Mouse (Mus musculus) myocyte (in vitro differentiated cells): ENCODE data around the gene Lag3. TPM values are rescaled to one million over a fixed set of nuclear protein-coding genes. Genes with fewer than 3 reads are reported as not detected.

Experiments
- H3K27me3 ChIP-seq: one replicate; pipeline ENCODE4 v1.6.1; 2011; ENCODE audit not compliant: control insufficient read depth, insufficient read depth, insufficient read length
- H3K36me3 ChIP-seq: one replicate; pipeline ENCODE4 v1.6.1; 2011; ENCODE audit not compliant: control insufficient read depth, insufficient read depth
- H3K4me2 ChIP-seq: one replicate; pipeline ENCODE4 v1.6.1; 2011; ENCODE audit warnings: low read depth, control low read depth
- H3K4me3 ChIP-seq: one replicate; pipeline ENCODE4 v1.5.1; 2011; ENCODE audit warnings: mild to moderate bottlenecking, control low read depth, moderate library complexity
- H3K79me2 ChIP-seq: one replicate; pipeline ENCODE4 v1.6.1; 2011; ENCODE audit not compliant: control insufficient read depth, insufficient read depth
- H3ac ChIP-seq: one replicate; pipeline ENCODE4 v1.6.1; 2011; ENCODE audit not compliant: control insufficient read depth, insufficient read length
- CEBPB ChIP-seq: IDR thresholded peaks from 2 replicates; pipeline ENCODE4 v1.6.1; 2011; ENCODE audit warnings: mild to moderate bottlenecking, moderate library complexity; ENCODE audit not compliant: poor library complexity, insufficient read depth, severe bottlenecking
- E2F4 ChIP-seq: IDR thresholded peaks from one replicate; pipeline ENCODE4 v1.6.1; 2011; ENCODE audit warnings: mild to moderate bottlenecking, control low read depth, moderate library complexity; ENCODE audit not compliant: insufficient read depth
- MAX ChIP-seq: IDR thresholded peaks from one replicate; pipeline ENCODE4 v1.6.1; 2011; ENCODE audit warnings: low read depth, mild to moderate bottlenecking, control low read depth
- MYOD1 ChIP-seq, 3 experiments: IDR thresholded peaks; one replicate each; pipeline ENCODE4 v1.6.1; 2011; ENCODE audit warnings: control low read depth in 2 of 3, low read depth in 2 of 3, mild to moderate bottlenecking in 2 of 3, moderate library complexity in 1 of 3; ENCODE audit not compliant: insufficient read length in 2 of 3, control insufficient read depth in 1 of 3
- MYOG ChIP-seq, 3 experiments: IDR thresholded peaks; one replicate each; pipeline ENCODE4 v1.6.1; 2011; ENCODE audit warnings: control low read depth in 2 of 3, low read depth in 2 of 3, mild to moderate bottlenecking in 2 of 3; ENCODE audit not compliant: insufficient read length in 2 of 3, control insufficient read depth in 1 of 3, insufficient read depth in 1 of 3
- POLR2A ChIP-seq: IDR thresholded peaks from one replicate; pipeline ENCODE4 v1.6.1; 2011; ENCODE audit warnings: low read depth, mild to moderate bottlenecking, control low read depth, moderate library complexity; ENCODE audit not compliant: insufficient read length
- POLR2AphosphoS2 ChIP-seq: IDR thresholded peaks from one replicate; pipeline ENCODE4 v1.6.1; 2011; ENCODE audit warnings: low read depth, control low read depth; ENCODE audit not compliant: insufficient read length
- REST ChIP-seq: IDR thresholded peaks from one replicate; pipeline ENCODE4 v1.6.1; 2011; ENCODE audit warnings: mild to moderate bottlenecking, control low read depth, moderate library complexity; ENCODE audit not compliant: insufficient read depth, insufficient read length
- SRF ChIP-seq: IDR thresholded peaks from one replicate; pipeline ENCODE4 v1.6.1; 2011; ENCODE audit warnings: low read depth; ENCODE audit not compliant: control insufficient read depth, insufficient read length
- TCF12 ChIP-seq: IDR thresholded peaks from one replicate; pipeline ENCODE4 v1.6.1; 2011; ENCODE audit warnings: mild to moderate bottlenecking, control low read depth; ENCODE audit not compliant: poor library complexity, insufficient read depth, severe bottlenecking
- TCF3 ChIP-seq: IDR thresholded peaks from one replicate; pipeline ENCODE4 v1.6.1; 2011; ENCODE audit warnings: low read depth, control low read depth; ENCODE audit not compliant: insufficient read length
- USF1 ChIP-seq: IDR thresholded peaks from one replicate; pipeline ENCODE4 v1.6.1; 2011; ENCODE audit warnings: low read depth, mild to moderate bottlenecking, control low read depth, moderate library complexity
- polyA plus RNA-seq: library from polyadenylated mRNA; unstranded; fragments of >200 nt; fragmentation: generic; extraction: Trizol; gene quantifications from one replicate; pipeline ENCODE4 v1.2.1, GENCODE M21; 2012; ENCODE audit warnings: missing spikeins

The Lag3 gene
- polyA plus RNA-seq, 1 experiment: 0.41 TPM

DNA sequence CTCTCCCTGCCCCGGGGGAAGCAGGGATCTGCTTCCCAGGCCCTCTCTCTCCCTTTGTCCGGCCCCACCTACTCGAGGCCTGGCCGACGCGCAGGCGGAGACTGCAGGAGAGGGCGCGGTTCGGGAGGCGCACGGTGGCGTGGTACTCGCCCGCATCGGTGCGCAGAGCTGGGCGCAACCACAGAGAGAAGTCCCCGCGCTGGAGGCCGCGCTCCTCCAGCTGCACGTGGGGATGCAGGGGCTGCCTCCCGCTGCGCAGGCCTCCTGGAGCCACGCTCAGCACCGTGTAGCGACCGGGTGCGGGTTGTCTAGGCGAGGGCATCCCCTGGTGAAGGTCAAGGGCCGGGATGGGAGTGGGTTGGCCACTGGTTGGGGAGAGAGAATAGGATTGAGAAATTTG is 1.5 kb downstream of the Lag3 start:
- H3K27me3 ChIP-seq: no peaks in the 10 kb centered on the region
- no peaks in the 10 kb centered on the region for H3K79me2 ChIP-seq
- TF ChIP-seq POLR2AphosphoS2: no peak
- no peak for TF ChIP-seq MYOD1 (IDR thresholded peaks at IDR 0.05; ENCODE audit: control insufficient read depth in 1 of 3, insufficient read length in 2 of 3, low read depth in 2 of 3)
- H3K4me3 ChIP-seq: no peak overlapping the region
- H3K36me3 ChIP-seq: peaks cover 16% of the 10 kb centered on the region
- no peak overlapping the region for H3K4me2 ChIP-seq
- no peak overlapping the region for H3ac ChIP-seq

GRCm38 (mm10) chr6:124907767-124908166 is 3.7 kb downstream of the Lag3 start:
- H3K36me3 ChIP-seq: peaks cover 4% of the 10 kb centered on the region
- no peak overlapping the region for H3K4me2 ChIP-seq
- H3K4me3 ChIP-seq: no peak overlapping the region
- H3ac ChIP-seq: no peak overlapping the region
- no peaks in the 10 kb centered on the region for H3K27me3 ChIP-seq
- TF ChIP-seq CEBPB (no peak), POLR2AphosphoS2 (no peak), USF1 (no peak), TCF3 (no peak), POLR2A (no peak), TCF12 (no peak), MYOG (IDR thresholded peaks at IDR 0.05; ENCODE audit: control insufficient read depth in 1 of 3, insufficient read depth in 1 of 3, insufficient read length in 2 of 3, low read depth in 2 of 3) (no peak), REST (no peak), SRF (no peak), MAX (no peak), MYOD1 (IDR thresholded peaks at IDR 0.05; ENCODE audit: control insufficient read depth in 1 of 3, insufficient read length in 2 of 3, low read depth in 2 of 3) (no peak), E2F4 (no peak)
- no peaks in the 10 kb centered on the region for H3K79me2 ChIP-seq

DNA sequence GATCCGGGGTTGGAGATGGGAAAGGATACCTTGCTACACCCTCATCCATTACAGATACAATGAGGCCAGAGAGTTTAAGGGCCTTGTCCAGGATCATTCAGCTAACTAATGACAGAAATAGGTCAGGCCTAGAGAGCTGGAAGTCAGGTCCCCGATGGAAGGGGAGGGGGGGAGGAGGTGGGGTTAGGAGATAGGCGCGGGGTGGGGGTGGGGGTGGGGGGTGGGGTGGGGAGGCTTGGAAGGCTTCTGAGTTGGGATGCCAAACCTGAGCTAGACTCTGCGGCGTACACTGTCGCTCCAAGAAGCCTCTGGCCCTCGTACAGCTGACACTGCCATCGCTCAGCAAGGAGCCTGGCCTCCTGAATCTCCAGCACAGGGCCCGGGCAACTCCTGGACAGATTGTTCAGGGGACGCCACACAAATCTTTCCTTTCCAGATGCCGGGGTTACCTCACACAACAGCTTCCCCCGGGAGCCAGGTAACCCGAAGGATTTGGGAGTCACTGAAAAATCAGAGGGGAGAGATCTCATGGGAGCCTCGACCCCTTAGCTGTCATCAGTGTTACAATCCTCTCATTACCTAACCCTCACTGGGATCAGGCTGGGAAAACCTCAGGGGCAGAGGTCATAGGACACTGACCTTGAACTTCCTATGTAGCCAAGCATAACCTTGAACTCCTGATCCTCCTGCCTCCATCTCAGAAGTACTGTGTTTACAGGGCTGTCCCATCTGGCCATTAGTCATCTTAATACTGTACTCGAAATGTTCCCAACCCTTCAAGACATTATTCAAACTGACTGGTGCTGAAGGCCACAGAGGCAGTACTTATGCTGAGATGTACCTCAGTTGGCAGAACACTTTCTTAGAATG is 6.3 kb downstream of the Lag3 start:
- no peak overlapping the region for H3K4me3 ChIP-seq
- H3K79me2 ChIP-seq: no peaks in the 10 kb centered on the region
- TF ChIP-seq MYOD1 (IDR thresholded peaks at IDR 0.05; ENCODE audit: control insufficient read depth in 1 of 3, insufficient read length in 2 of 3, low read depth in 2 of 3) (no peak), TCF3 (no peak), SRF (no peak), POLR2AphosphoS2 (no peak), POLR2A (no peak), MAX (no peak), TCF12 (no peak), E2F4 (no peak), USF1 (no peak), MYOG (IDR thresholded peaks at IDR 0.05; ENCODE audit: control insufficient read depth in 1 of 3, insufficient read depth in 1 of 3, insufficient read length in 2 of 3, low read depth in 2 of 3) (no peak), REST (no peak), CEBPB (no peak)

GRCm38 (mm10) chr6:124904161-124904981 is 7.1 kb downstream of the Lag3 start:
- Histone ChIP-seq H3K27me3 (no peaks in the 10 kb centered on the region), H3K4me3 (peak overlapping the region; percentile 26), H3ac (no peak overlapping the region), H3K79me2 (no peaks in the 10 kb centered on the region), H3K36me3 (no peaks in the 10 kb centered on the region), H3K4me2 (peak overlapping the region; percentile 99)
- TF ChIP-seq E2F4 (no peak), MYOD1 (IDR thresholded peaks at IDR 0.05; ENCODE audit: control insufficient read depth in 1 of 3, insufficient read length in 2 of 3, low read depth in 2 of 3) (no peak), REST (no peak), USF1 (no peak), MAX (no peak), CEBPB (no peak), TCF3 (no peak), POLR2A (peak; percentile 36), POLR2AphosphoS2 (peak; percentile 12), TCF12 (no peak), SRF (no peak), MYOG (IDR thresholded peaks at IDR 0.05; ENCODE audit: control insufficient read depth in 1 of 3, insufficient read depth in 1 of 3, insufficient read length in 2 of 3, low read depth in 2 of 3) (no peak)

More for the DNA sequence above, 6.3 kb downstream of the Lag3 start:
- Histone ChIP-seq H3K36me3 (no peaks in the 10 kb centered on the region), H3K4me2 (peak overlapping the region; percentile 66), H3ac (no peak overlapping the region), H3K27me3 (no peaks in the 10 kb centered on the region)
